ENCODE assay signal across 28 mouse cellular contexts in the genomic region with DNA sequence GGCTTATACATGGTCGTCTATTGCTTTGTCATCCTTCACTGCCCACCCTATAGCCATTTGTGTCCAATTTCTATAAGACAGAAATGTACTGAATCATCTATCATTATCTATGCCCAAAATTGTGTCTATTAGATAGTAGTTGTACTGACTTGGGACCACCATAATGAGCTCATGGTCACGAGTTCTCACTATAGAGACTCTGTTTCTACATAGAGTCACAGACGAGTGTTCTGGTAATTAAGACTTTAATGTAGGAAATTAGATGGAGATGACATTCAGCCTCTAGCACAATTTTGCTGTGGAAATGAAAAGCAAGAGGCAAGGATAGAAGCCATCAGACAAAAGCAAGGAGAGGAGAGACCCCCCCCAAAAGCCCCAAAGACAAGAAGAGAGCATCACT. TPM values are rescaled to one million over a fixed set of nuclear protein-coding genes. Genes with fewer than 3 reads are reported as not detected.
DNase-seq lines count a peak whose midpoint lies in the region; ATAC-seq and TF ChIP-seq lines count a peak whose summit lies in the region.
"Had no signal": no experiment of that assay in that cellular context is flagged by ENCODE, and none has a peak within 500 bp of the region (broad histone marks: within the 10 kb centered on the region; RNA-seq: fewer than 3 reads in every experiment).

No protein-coding gene starts in this region.

- H3K4me1 ChIP-seq in hindbrain, embryonic 13.5 days (replicated peaks), result no peaks in the 10 kb centered on the region
- H3K4me1 ChIP-seq in hindbrain, embryonic 11.5 days (replicated peaks; ENCODE audit: control insufficient read depth, insufficient read depth, low read length), result no peaks in the 10 kb centered on the region
- 0 out of 2 replicates have a peak, but pooled peaks cover 6% of the 10 kb centered on the region for H3K4me1 ChIP-seq in neural tube, embryonic 13.5 days (replicated peaks)
- no peaks in the 10 kb centered on the region for H3K4me1 ChIP-seq in midbrain, postnatal 0 days (ENCODE audit: insufficient read depth, low read length)
- H3K4me1 ChIP-seq: forebrain, embryonic 12.5 days; heart, embryonic 12.5 days; neural tube, embryonic 12.5 days had no signal

- 58% methylated on average over 3 of the region's 3 CpGs for WGBS in hindbrain, embryonic 13.5 days
- 78% methylated on average over 3 of the region's 3 CpGs for WGBS in hindbrain, embryonic 11.5 days
- 56% methylated on average over 3 of the region's 3 CpGs for WGBS in neural tube, embryonic 13.5 days
- 60% methylated on average over 3 of the region's 3 CpGs for WGBS in midbrain, postnatal 0 days

- no peaks in the 10 kb centered on the region for H3K36me3 ChIP-seq in hindbrain, embryonic 13.5 days
- H3K36me3 ChIP-seq in hindbrain, embryonic 11.5 days (ENCODE audit: control insufficient read depth, insufficient read depth, low read length), result no peaks in the 10 kb centered on the region
- H3K36me3 ChIP-seq in neural tube, embryonic 13.5 days, result no peaks in the 10 kb centered on the region
- no peaks in the 10 kb centered on the region for H3K36me3 ChIP-seq in midbrain, postnatal 0 days (ENCODE audit: insufficient read depth, low read length)
- H3K36me3 ChIP-seq: embryonic facial prominence, embryonic 13.5 days; forebrain, embryonic 12.5 days; heart, embryonic 12.5 days; limb, embryonic 13.5 days; liver, embryonic 12.5 days; neural tube, embryonic 12.5 days had no signal

- no peak overlapping the region for H3K9ac ChIP-seq in hindbrain, embryonic 13.5 days
- H3K9ac ChIP-seq in hindbrain, embryonic 11.5 days (ENCODE audit: low read depth, low read length), result no peak overlapping the region
- no peak overlapping the region for H3K9ac ChIP-seq in neural tube, embryonic 13.5 days
- H3K9ac ChIP-seq in midbrain, postnatal 0 days (replicated peaks; ENCODE audit: low read length, poor library complexity, severe bottlenecking), result no peak overlapping the region
- H3K9ac ChIP-seq: embryonic facial prominence, embryonic 13.5 days; forebrain, embryonic 12.5 days; heart, embryonic 12.5 days; limb, embryonic 13.5 days; liver, embryonic 12.5 days; liver, postnatal 0 days; neural tube, embryonic 12.5 days had no signal

- H3K9me3 ChIP-seq in hindbrain, embryonic 13.5 days, result no peaks in the 10 kb centered on the region
- no peaks in the 10 kb centered on the region for H3K9me3 ChIP-seq in hindbrain, embryonic 11.5 days (ENCODE audit: control insufficient read depth, low read length)
- no peaks in the 10 kb centered on the region for H3K9me3 ChIP-seq in neural tube, embryonic 13.5 days
- no peaks in the 10 kb centered on the region for H3K9me3 ChIP-seq in midbrain, postnatal 0 days (ENCODE audit: low read length)
- H3K9me3 ChIP-seq: embryonic facial prominence, embryonic 13.5 days; forebrain, embryonic 12.5 days; heart, embryonic 12.5 days; limb, embryonic 13.5 days; liver, embryonic 12.5 days; neural tube, embryonic 12.5 days had no signal

- H3K27me3 ChIP-seq in hindbrain, embryonic 13.5 days, result no peaks in the 10 kb centered on the region
- no peaks in the 10 kb centered on the region for H3K27me3 ChIP-seq in hindbrain, embryonic 11.5 days (ENCODE audit: control insufficient read depth, insufficient read depth, low read length)
- no peaks in the 10 kb centered on the region for H3K27me3 ChIP-seq in neural tube, embryonic 13.5 days
- H3K27me3 ChIP-seq in midbrain, postnatal 0 days (ENCODE audit: insufficient read depth, low read length), result no peaks in the 10 kb centered on the region
- H3K27me3 ChIP-seq: embryonic facial prominence, embryonic 13.5 days; forebrain, embryonic 12.5 days; heart, embryonic 12.5 days; limb, embryonic 13.5 days; liver, embryonic 12.5 days; neural tube, embryonic 12.5 days had no signal

- TF ChIP-seq CTCF in midbrain, postnatal 0 days (IDR thresholded peaks at IDR 0.05), result no peak

- no peak overlapping the region for H3K4me3 ChIP-seq in hindbrain, embryonic 13.5 days
- H3K4me3 ChIP-seq in hindbrain, embryonic 11.5 days (ENCODE audit: low read depth, low read length), result no peak overlapping the region
- no peak overlapping the region for H3K4me3 ChIP-seq in neural tube, embryonic 13.5 days
- no peak overlapping the region for H3K4me3 ChIP-seq in midbrain, postnatal 0 days (ENCODE audit: low read depth, low read length)
- H3K4me3 ChIP-seq: embryonic facial prominence, embryonic 13.5 days; erythroblast, embryonic 14.5 days; forebrain, embryonic 12.5 days; heart, embryonic 12.5 days; limb, embryonic 13.5 days; liver, embryonic 12.5 days; neural tube, embryonic 12.5 days had no signal

- DNase-seq in hindbrain, embryonic 11.5 days (ENCODE audit: low spot score), result no peak
- no peak for DNase-seq in neural tube, embryonic 10.5 days (ENCODE audit: extremely low spot score, low spot score)
- no peak for DNase-seq in midbrain, postnatal 0 days (ENCODE audit: low spot score)
- no peak for DNase-seq in embryo, embryonic 9.5 days (ENCODE audit: extremely low spot score)
- DNase-seq in lung, postnatal 25 days (ENCODE audit: low spot score), result no peak
- DNase-seq: adrenal gland, postnatal 25 days; cerebellum, adult 11-12 months; cerebellum, adult 9-11 months; embryo, embryonic 11 days; gastrocnemius, postnatal 10 days; heart, postnatal 4 days; kidney, adult 8-10 months; kidney, postnatal 4 days; liver, postnatal 0 days; thymus, postnatal 4 days had no signal

- H3K27ac ChIP-seq in hindbrain, embryonic 13.5 days, result peak overlapping the region; percentile 66
- H3K27ac ChIP-seq in hindbrain, embryonic 11.5 days (ENCODE audit: low read depth, low read length), result no peak overlapping the region
- 0 out of 2 replicates have a peak overlapping the region, but pooled peaks have one; percentile 15 for H3K27ac ChIP-seq in neural tube, embryonic 13.5 days (replicated peaks)
- H3K27ac ChIP-seq in midbrain, postnatal 0 days (ENCODE audit: low read depth, low read length), result 0 out of 2 replicates have a peak overlapping the region, but pooled peaks have one; percentile 38
- H3K27ac ChIP-seq: embryonic facial prominence, embryonic 13.5 days; forebrain, embryonic 12.5 days; kidney, postnatal 0 days; liver, embryonic 12.5 days; macrophage; neural tube, embryonic 12.5 days had no signal

- H3K4me2 ChIP-seq in hindbrain, embryonic 13.5 days, result no peak overlapping the region
- H3K4me2 ChIP-seq in hindbrain, embryonic 11.5 days (replicated peaks; ENCODE audit: low read depth, low read length), result no peak overlapping the region
- no peak overlapping the region for H3K4me2 ChIP-seq in neural tube, embryonic 13.5 days
- no peak overlapping the region for H3K4me2 ChIP-seq in midbrain, postnatal 0 days (ENCODE audit: low read depth, low read length, poor library complexity, severe bottlenecking)
- H3K4me2 ChIP-seq: embryonic facial prominence, embryonic 13.5 days; forebrain, embryonic 12.5 days; heart, embryonic 12.5 days; liver, embryonic 12.5 days; neural tube, embryonic 12.5 days had no signal

- no peak for ATAC-seq in hindbrain, embryonic 13.5 days (ENCODE audit: low FRiP score)
- ATAC-seq in hindbrain, embryonic 11.5 days (ENCODE audit: low FRiP score), result no peak
- no peak; the same call in 1 of the 2 replicates for ATAC-seq in neural tube, embryonic 13.5 days (ENCODE audit: low read depth)
- peak; percentile 11; the same call in 1 of the 2 replicates for ATAC-seq in midbrain, postnatal 0 days (ENCODE audit: low FRiP score)
- ATAC-seq: CD4-positive, CD25-positive, alpha-beta regulatory T cell, adult 4 months; intestine, embryonic 16.5 days; liver, embryonic 12.5 days; liver, postnatal 0 days had no signal

RNA-seq across cellular contexts. Expression of gene Enpp1, which starts 52.7 kb away (rescaled TPM):
- polyA plus RNA-seq in hindbrain, embryonic 13.5 days (2015; fragmentation: Nextera tagmentation; extraction: Ambion mirVana), result 2.8 and 3.2 TPM in 2 replicates
- 0.66 and 1.2 TPM in 2 replicates for polyA plus RNA-seq in hindbrain, embryonic 11.5 days (2014; fragmentation: Nextera tagmentation; extraction: Ambion mirVana)
- 2.2 and 4.1 TPM in 2 replicates for polyA plus RNA-seq in neural tube, embryonic 13.5 days (2015; fragmentation: Nextera tagmentation; extraction: Ambion mirVana)
- total RNA-seq in midbrain, postnatal 0 days (2014; rRNA removed), result 3.5 and 6.3 TPM in 2 replicates
- polyA plus RNA-seq in midbrain, postnatal 0 days (2015; fragmentation: Nextera tagmentation; extraction: Ambion mirVana), result 3.0 and 3.5 TPM in 2 replicates
- polyA plus RNA-seq: erythroblast, embryonic 14.5 days had no signal
